Mouse (Mus musculus) heart, embryonic 15.5 days (tissue): ENCODE results near the gene Cers1. TPM values are rescaled to one million over a fixed set of nuclear protein-coding genes. Genes with fewer than 3 reads are reported as not detected.
A peak's percentile ranks its signal among the peaks of the same experiment; 100 is the strongest.

Source experiments
- ATAC-seq: fragments of 200-750 bp; cut with Nextera tagmentation; replicated peaks from 2 replicates; pipeline ENCODE4 v1.8.0; 2017; ENCODE audit warnings: low read depth, moderate TSS enrichment; ENCODE audit not compliant: insufficient number of reproducible peaks, insufficient read depth, low FRiP score
- H3K27ac ChIP-seq: fragments of 300-500 bp; sonication (generic); 2 replicates; pipeline ENCODE4 v1.5.1; 2015; ENCODE audit warnings: mild to moderate bottlenecking, inconsistent platforms
- H3K27me3 ChIP-seq: fragments of 300-500 bp; sonication (generic); 2 replicates; pipeline ENCODE4 v1.6.1; 2015; ENCODE audit warnings: inconsistent platforms
- H3K36me3 ChIP-seq: fragments of 300-500 bp; sonication (generic); 2 replicates; pipeline ENCODE4 v1.6.1; 2015; ENCODE audit warnings: mild to moderate bottlenecking, inconsistent platforms
- H3K4me1 ChIP-seq: fragments of 300-500 bp; sonication (generic); replicated peaks from 2 replicates; pipeline ENCODE4 v1.6.1; 2015; ENCODE audit warnings: inconsistent platforms
- H3K4me2 ChIP-seq: fragments of 300-500 bp; sonication (generic); 2 replicates; pipeline ENCODE4 v1.6.1; 2015; ENCODE audit warnings: inconsistent platforms, mild to moderate bottlenecking, moderate library complexity
- H3K4me3 ChIP-seq: fragments of 300-500 bp; sonication (generic); 2 replicates; pipeline ENCODE4 v1.5.1; 2015; ENCODE audit warnings: mild to moderate bottlenecking, inconsistent platforms
- H3K9ac ChIP-seq: fragments of 300-500 bp; sonication (generic); 2 replicates; pipeline ENCODE4 v1.6.1; 2015; ENCODE audit warnings: mild to moderate bottlenecking, inconsistent platforms
- H3K9me3 ChIP-seq: fragments of 300-500 bp; sonication (generic); replicated peaks from 2 replicates; pipeline ENCODE4 v1.6.1; 2016; ENCODE audit warnings: inconsistent platforms
- WGBS: fragments of 180-500 bp; shearing (Covaris S2); methylation state at CpG from one replicate; pipeline ENCODE4 v1.1.7; 2015; ENCODE audit warnings: mixed read lengths; 5-methylcytosine and 5-hydroxymethylcytosine counted together
- polyA plus RNA-seq: library from polyadenylated mRNA; unstranded; fragments of >200 nt; fragmentation: Nextera tagmentation; extraction: Ambion mirVana; gene quantifications from 2 replicates; pipeline ENCODE4 v1.2.1, GENCODE M21; 2015

Gene Cers1
- polyA plus RNA-seq, 1 experiment from 2014 or later: 1.3 TPM

GRCm38 (mm10) chr8:70332878-70333202, 17.3 kb downstream of the Cers1 start:
- Histone ChIP-seq H3K27ac (no peak overlapping the region), H3K4me2 (no peak overlapping the region), H3K4me1 (peaks cover 23% of the 10 kb centered on the region), H3K9me3 (no peaks in the 10 kb centered on the region), H3K36me3 (peaks cover 67% of the 10 kb centered on the region), H3K27me3 (peaks cover 19% of the 10 kb centered on the region), H3K4me3 (no peak overlapping the region), H3K9ac (no peak overlapping the region)
- WGBS: 92% methylated on average over 6 of the region's 6 CpGs
- ATAC-seq: no peak

- Histone ChIP-seq H3K4me3 (no peak overlapping the region), H3K27ac (no peak overlapping the region), H3K9ac (no peak overlapping the region), H3K27me3 (no peaks in the 10 kb centered on the region), H3K9me3 (no peaks in the 10 kb centered on the region), H3K4me1 (no peaks in the 10 kb centered on the region), H3K36me3 (peaks cover 93% of the 10 kb centered on the region), H3K4me2 (no peak overlapping the region)
- 84% methylated on average over 7 of the region's 7 CpGs for WGBS
- ATAC-seq: no peak
Measured at GRCm38 (mm10) chr8:70338931-70339330, 23.4 kb downstream of the Cers1 start.

GRCm38 (mm10) chr8:70340659-70341058, 25.1 kb downstream of the Cers1 start:
- Histone ChIP-seq H3K36me3 (peaks cover 78% of the 10 kb centered on the region), H3K9me3 (no peaks in the 10 kb centered on the region), H3K4me3 (no peak overlapping the region), H3K27ac (no peak overlapping the region), H3K4me2 (no peak overlapping the region), H3K9ac (no peak overlapping the region), H3K4me1 (peaks cover 2% of the 10 kb centered on the region; the same call in 1 of the 2 replicates), H3K27me3 (no peaks in the 10 kb centered on the region)
- no peak for ATAC-seq
- WGBS: 87% methylated on average over 7 of the region's 7 CpGs

- Histone ChIP-seq H3K9me3 (no peaks in the 10 kb centered on the region), H3K27ac (no peak overlapping the region), H3K4me1 (peaks cover 2% of the 10 kb centered on the region; the same call in 1 of the 2 replicates), H3K27me3 (no peaks in the 10 kb centered on the region), H3K36me3 (peaks cover 65% of the 10 kb centered on the region), H3K9ac (no peak overlapping the region), H3K4me2 (no peak overlapping the region), H3K4me3 (no peak overlapping the region)
- WGBS: 92% methylated on average over 14 of the region's 14 CpGs
- no peak for ATAC-seq
Measured at GRCm38 (mm10) chr8:70342007-70342406, 26.4 kb downstream of the Cers1 start.

GRCm38 (mm10) chr8:70343076-70343475, 27.5 kb downstream of the Cers1 start:
- H3K4me1 ChIP-seq: peaks cover 4% of the 10 kb centered on the region
- H3K9ac ChIP-seq: no peak overlapping the region
- H3K4me3 ChIP-seq: no peak overlapping the region
- no peaks in the 10 kb centered on the region for H3K27me3 ChIP-seq
- 83% methylated on average over 7 of the region's 7 CpGs for WGBS
- ATAC-seq: no peak
- H3K27ac ChIP-seq: no peak overlapping the region
- no peaks in the 10 kb centered on the region for H3K9me3 ChIP-seq
- H3K36me3 ChIP-seq: peaks cover 54% of the 10 kb centered on the region
- no peak overlapping the region for H3K4me2 ChIP-seq

- ATAC-seq: no peak
Measured at GRCm38 (mm10) chr8:70343696-70344095, 28.1 kb downstream of the Cers1 start.

GRCm38 (mm10) chr8:70344279-70344678, 28.7 kb downstream of the Cers1 start:
- WGBS: 80% methylated on average over 2 of the region's 2 CpGs
- ATAC-seq: no peak
- H3K4me3 ChIP-seq: no peak overlapping the region
- H3K36me3 ChIP-seq: peaks cover 42% of the 10 kb centered on the region
- no peak overlapping the region for H3K4me2 ChIP-seq
- H3K27ac ChIP-seq: no peak overlapping the region
- H3K9ac ChIP-seq: no peak overlapping the region
- no peaks in the 10 kb centered on the region for H3K9me3 ChIP-seq
- no peaks in the 10 kb centered on the region for H3K27me3 ChIP-seq
- H3K4me1 ChIP-seq: peaks cover 15% of the 10 kb centered on the region

More at GRCm38 (mm10) chr8:70343696-70344095, 28.1 kb downstream of the Cers1 start:
- Histone ChIP-seq H3K4me3 (no peak overlapping the region), H3K4me2 (no peak overlapping the region), H3K9me3 (no peaks in the 10 kb centered on the region), H3K27me3 (no peaks in the 10 kb centered on the region), H3K36me3 (peaks cover 48% of the 10 kb centered on the region), H3K4me1 (peaks cover 10% of the 10 kb centered on the region), H3K27ac (no peak overlapping the region), H3K9ac (no peak overlapping the region)
- 59% methylated on average over 6 of the region's 6 CpGs for WGBS

GRCm38 (mm10) chr8:70347443-70347842, 31.9 kb downstream of the Cers1 start:
- peaks cover 45% of the 10 kb centered on the region for H3K4me1 ChIP-seq
- 86% methylated on average over 4 of the region's 4 CpGs for WGBS
- no peaks in the 10 kb centered on the region for H3K9me3 ChIP-seq
- H3K4me2 ChIP-seq: no peak overlapping the region
- H3K9ac ChIP-seq: no peak overlapping the region
- no peak overlapping the region for H3K27ac ChIP-seq
- no peaks in the 10 kb centered on the region for H3K27me3 ChIP-seq
- ATAC-seq: no peak
- H3K36me3 ChIP-seq: peaks cover 17% of the 10 kb centered on the region
- H3K4me3 ChIP-seq: no peak overlapping the region

- Histone ChIP-seq H3K27me3 (no peaks in the 10 kb centered on the region), H3K36me3 (peaks cover 12% of the 10 kb centered on the region), H3K4me2 (no peak overlapping the region), H3K4me1 (peaks cover 45% of the 10 kb centered on the region), H3K27ac (no peak overlapping the region), H3K9me3 (no peaks in the 10 kb centered on the region), H3K9ac (no peak overlapping the region), H3K4me3 (no peak overlapping the region)
- no peak for ATAC-seq
- 75% methylated on average over 1 of the region's 1 CpGs for WGBS
Measured at GRCm38 (mm10) chr8:70347860-70348420, 32.4 kb downstream of the Cers1 start.

GRCm38 (mm10) chr8:70351035-70351999, 35.7 kb downstream of the Cers1 start:
- Histone ChIP-seq H3K27me3 (no peaks in the 10 kb centered on the region), H3K36me3 (no peaks in the 10 kb centered on the region), H3K4me1 (peaks cover 51% of the 10 kb centered on the region), H3K4me2 (peak overlapping the region; percentile 75), H3K4me3 (peak overlapping the region; percentile 87), H3K27ac (no peak overlapping the region), H3K9ac (peak overlapping the region; percentile 93), H3K9me3 (no peaks in the 10 kb centered on the region)
- 50% methylated on average over 15 of the region's 15 CpGs for WGBS
- no peak for ATAC-seq

GRCm38 (mm10) chr8:70352000-70352384, 36.4 kb downstream of the Cers1 start:
- Histone ChIP-seq H3K27ac (0 out of 2 replicates have a peak overlapping the region, but pooled peaks have one; percentile 84), H3K27me3 (no peaks in the 10 kb centered on the region), H3K4me3 (peak overlapping the region; percentile 87), H3K9me3 (no peaks in the 10 kb centered on the region), H3K4me1 (peaks cover 51% of the 10 kb centered on the region), H3K36me3 (no peaks in the 10 kb centered on the region), H3K9ac (peak overlapping the region; percentile 93), H3K4me2 (peak overlapping the region; percentile 75)
- whole genome bisulfite sequencing: 17% methylated on average over 3 of the region's 3 CpGs
- no peak for ATAC-seq
